Mouse (Mus musculus) MN1 (cell line): ENCODE measurements around the gene Gm20807.
"Not testable (repeated sequence)": the region's sequence is repeated elsewhere in the genome, so short reads cannot be mapped to it uniquely, and the experiment has no call there.

Experiments used
- DNase-seq: peaks from one replicate; pipeline ENCODE4 v3.0.0-alpha.2; 2016; ENCODE audit warnings: low spot score

Gene Gm20807

GRCm38 (mm10) chrY:13042591-13042990 lies at the start of gene Gm20807:
TSS of gene Gm20807 (plus strand) at chrY:13042891.
- DNase-seq = not testable (repeated sequence)
